Mouse (Mus musculus): ENCODE results near the gene Prpf3. TPM values are rescaled to one million over a fixed set of nuclear protein-coding genes. Genes with fewer than 3 reads are reported as not detected.

Prpf3 gene
- polyA plus RNA-seq (2014; fragmentation: Nextera tagmentation; extraction: Ambion mirVana) = 29.0 and 33.7 TPM in 2 replicates

- Histone ChIP-seq H3K4me3 (ENCODE audit: control insufficient read depth in 1 of 2, insufficient read depth in 1 of 2, low read depth in 1 of 2, low read length in 2 of 2) (peak within 1 kb of the TSS; percentile 78 to 82), H3K9me3 (ENCODE audit: control insufficient read depth, low read length) (no peaks in the 10 kb centered on the region), H3K27ac (replicated peaks in 1 of 2; ENCODE audit: control insufficient read depth in 1 of 2, insufficient read depth in 1 of 2, low read depth in 2 of 2, low read length in 2 of 2) (peak within 1 kb of the TSS; percentile 38 to 71), H3K9ac (ENCODE audit: low read length) (peak within 1 kb of the TSS; percentile 88), H3K36me3 (ENCODE audit: control insufficient read depth, insufficient read depth, low read length) (peaks cover 29% of the 10 kb centered on the region), H3K27me3 (ENCODE audit: control insufficient read depth, insufficient read depth, low read length) (no peaks in the 10 kb centered on the region), H3K4me1 (ENCODE audit: control insufficient read depth in 2 of 2, insufficient read depth in 2 of 2, low read length in 2 of 2) (peaks cover 0 to 17% of the 10 kb centered on the region in 2 experiments; a peak in 2 of 4 replicates), H3K4me2 (ENCODE audit: low read length) (peak within 1 kb of the TSS; percentile 78)
- 0% methylated on average over 56 of the region's 56 CpGs for WGBS
- ATAC-seq (ENCODE audit: insufficient number of reproducible peaks, insufficient read depth, low FRiP score, low read depth) = peak; percentile 96
Observed at GRCm38 (mm10) chr3:95855502-95856089, at the start of gene Prpf3. Gene Prpf3 (minus strand): TSS chr3:95855885.

GRCm38 (mm10) chr3:95904568-95904967 is 48.9 kb upstream of the Prpf3 start, which contains the start of gene Car14:
Gene Car14 (minus strand): TSS chr3:95904691.
- peak within 1 kb of the TSS; percentile 76 for H3K9ac ChIP-seq (ENCODE audit: low read length)
- H3K9me3 ChIP-seq (ENCODE audit: control insufficient read depth, low read length) = no peaks in the 10 kb centered on the region
- peaks cover 18 to 45% of the 10 kb centered on the region in 2 experiments for H3K4me1 ChIP-seq (ENCODE audit: control insufficient read depth in 2 of 2, insufficient read depth in 2 of 2, low read length in 2 of 2)
- H3K36me3 ChIP-seq (ENCODE audit: control insufficient read depth, insufficient read depth, low read length) = no peaks in the 10 kb centered on the region
- H3K27me3 ChIP-seq (ENCODE audit: control insufficient read depth, insufficient read depth, low read length) = no peaks in the 10 kb centered on the region
- peak within 1 kb of the TSS; percentile 46 to 47 for H3K4me3 ChIP-seq (ENCODE audit: control insufficient read depth in 1 of 2, insufficient read depth in 1 of 2, low read depth in 1 of 2, low read length in 2 of 2)
- peak within 1 kb of the TSS; percentile 81 to 84 for H3K27ac ChIP-seq (replicated peaks in 1 of 2; ENCODE audit: control insufficient read depth in 1 of 2, insufficient read depth in 1 of 2, low read depth in 2 of 2, low read length in 2 of 2)
- WGBS = under 1% methylated on average over 15 of the region's 15 CpGs
- peak within 1 kb of the TSS; percentile 93 for H3K4me2 ChIP-seq (ENCODE audit: low read length)
- peak; percentile 50 for ATAC-seq (ENCODE audit: insufficient number of reproducible peaks, insufficient read depth, low FRiP score, low read depth)

GRCm38 (mm10) chr3:95903753-95904502 is 48.2 kb upstream of the Prpf3 start:
- peak overlapping the region; percentile 76 for H3K9ac ChIP-seq (ENCODE audit: low read length)

GRCm38 (mm10) chr3:95902643-95903042 is 47.0 kb upstream of the Prpf3 start:
- Histone ChIP-seq H3K9me3 (ENCODE audit: control insufficient read depth, low read length) (no peaks in the 10 kb centered on the region), H3K4me3 (ENCODE audit: control insufficient read depth in 1 of 2, insufficient read depth in 1 of 2, low read depth in 1 of 2, low read length in 2 of 2) (0 out of 4 replicates have a peak overlapping the region, but pooled peaks have one; percentile 1 to 46), H3K4me1 (ENCODE audit: control insufficient read depth in 2 of 2, insufficient read depth in 2 of 2, low read length in 2 of 2) (peaks cover 18 to 45% of the 10 kb centered on the region in 2 experiments), H3K27ac (replicated peaks in 1 of 2; ENCODE audit: control insufficient read depth in 1 of 2, insufficient read depth in 1 of 2, low read depth in 2 of 2, low read length in 2 of 2) (peak overlapping the region; percentile 48 to 54; a peak in 3 of 4 replicates), H3K4me2 (ENCODE audit: low read length) (peak overlapping the region; percentile 93), H3K27me3 (ENCODE audit: control insufficient read depth, insufficient read depth, low read length) (no peaks in the 10 kb centered on the region), H3K36me3 (ENCODE audit: control insufficient read depth, insufficient read depth, low read length) (peaks cover 13% of the 10 kb centered on the region), H3K9ac (ENCODE audit: low read length) (peak overlapping the region; percentile 76; the same call in 1 of the 2 replicates)
- no peak for ATAC-seq (ENCODE audit: insufficient number of reproducible peaks, insufficient read depth, low FRiP score, low read depth)
- WGBS = 34% methylated on average over 6 of the region's 6 CpGs

More at GRCm38 (mm10) chr3:95903753-95904502, 48.2 kb upstream of the Prpf3 start:
- Histone ChIP-seq H3K9me3 (ENCODE audit: control insufficient read depth, low read length) (no peaks in the 10 kb centered on the region), H3K27me3 (ENCODE audit: control insufficient read depth, insufficient read depth, low read length) (no peaks in the 10 kb centered on the region), H3K4me1 (ENCODE audit: control insufficient read depth in 2 of 2, insufficient read depth in 2 of 2, low read length in 2 of 2) (peaks cover 18 to 45% of the 10 kb centered on the region in 2 experiments), H3K4me2 (ENCODE audit: low read length) (peak overlapping the region; percentile 93), H3K27ac (replicated peaks in 1 of 2; ENCODE audit: control insufficient read depth in 1 of 2, insufficient read depth in 1 of 2, low read depth in 2 of 2, low read length in 2 of 2) (peak overlapping the region; percentile 81 to 84), H3K36me3 (ENCODE audit: control insufficient read depth, insufficient read depth, low read length) (peaks cover under 1% of the 10 kb centered on the region; the same call in 1 of the 2 replicates), H3K4me3 (ENCODE audit: control insufficient read depth in 1 of 2, insufficient read depth in 1 of 2, low read depth in 1 of 2, low read length in 2 of 2) (peak overlapping the region; percentile 46 to 47)
- ATAC-seq (ENCODE audit: insufficient number of reproducible peaks, insufficient read depth, low FRiP score, low read depth) = no peak
- WGBS = 5% methylated on average over 15 of the region's 15 CpGs

GRCm38 (mm10) chr3:95902373-95902625 is 46.6 kb upstream of the Prpf3 start:
- peak overlapping the region; percentile 76 for H3K9ac ChIP-seq (ENCODE audit: low read length)
- no peaks in the 10 kb centered on the region for H3K27me3 ChIP-seq (ENCODE audit: control insufficient read depth, insufficient read depth, low read length)
- H3K27ac ChIP-seq (replicated peaks in 1 of 2; ENCODE audit: control insufficient read depth in 1 of 2, insufficient read depth in 1 of 2, low read depth in 2 of 2, low read length in 2 of 2) = peak overlapping the region; percentile 48 to 54; a peak in 3 of 4 replicates
- ATAC-seq (ENCODE audit: insufficient number of reproducible peaks, insufficient read depth, low FRiP score, low read depth) = no peak
- H3K36me3 ChIP-seq (ENCODE audit: control insufficient read depth, insufficient read depth, low read length) = peaks cover 16% of the 10 kb centered on the region
- H3K4me1 ChIP-seq (ENCODE audit: control insufficient read depth in 2 of 2, insufficient read depth in 2 of 2, low read length in 2 of 2) = peaks cover 18 to 45% of the 10 kb centered on the region in 2 experiments
- peak overlapping the region; percentile 93 for H3K4me2 ChIP-seq (ENCODE audit: low read length)
- H3K4me3 ChIP-seq (ENCODE audit: control insufficient read depth in 1 of 2, insufficient read depth in 1 of 2, low read depth in 1 of 2, low read length in 2 of 2) = 0 out of 4 replicates have a peak overlapping the region, but pooled peaks of 1 of the 2 experiments have one; percentile 1
- H3K9me3 ChIP-seq (ENCODE audit: control insufficient read depth, low read length) = no peaks in the 10 kb centered on the region

GRCm38 (mm10) chr3:95901616-95902372 is 46.1 kb upstream of the Prpf3 start:
- Histone ChIP-seq H3K27me3 (ENCODE audit: control insufficient read depth, insufficient read depth, low read length) (no peaks in the 10 kb centered on the region), H3K4me3 (ENCODE audit: control insufficient read depth in 1 of 2, insufficient read depth in 1 of 2, low read depth in 1 of 2, low read length in 2 of 2) (no peak overlapping the region), H3K4me2 (ENCODE audit: low read length) (peak overlapping the region; percentile 93), H3K9ac (ENCODE audit: low read length) (peak overlapping the region; percentile 76), H3K4me1 (ENCODE audit: control insufficient read depth in 2 of 2, insufficient read depth in 2 of 2, low read length in 2 of 2) (peaks cover 18 to 45% of the 10 kb centered on the region in 2 experiments), H3K36me3 (ENCODE audit: control insufficient read depth, insufficient read depth, low read length) (peaks cover 17% of the 10 kb centered on the region), H3K9me3 (ENCODE audit: control insufficient read depth, low read length) (no peaks in the 10 kb centered on the region), H3K27ac (replicated peaks in 1 of 2; ENCODE audit: control insufficient read depth in 1 of 2, insufficient read depth in 1 of 2, low read depth in 2 of 2, low read length in 2 of 2) (peak overlapping the region; percentile 48 to 54)
- no peak for ATAC-seq (ENCODE audit: insufficient number of reproducible peaks, insufficient read depth, low FRiP score, low read depth)
- 55% methylated on average over 9 of the region's 9 CpGs for WGBS

GRCm38 (mm10) chr3:95899800-95900524 is 44.3 kb upstream of the Prpf3 start:
- Histone ChIP-seq H3K4me3 (ENCODE audit: control insufficient read depth in 1 of 2, insufficient read depth in 1 of 2, low read depth in 1 of 2, low read length in 2 of 2) (no peak overlapping the region), H3K4me2 (ENCODE audit: low read length) (no peak overlapping the region), H3K27ac (replicated peaks in 1 of 2; ENCODE audit: control insufficient read depth in 1 of 2, insufficient read depth in 1 of 2, low read depth in 2 of 2, low read length in 2 of 2) (no peak overlapping the region), H3K9me3 (ENCODE audit: control insufficient read depth, low read length) (no peaks in the 10 kb centered on the region), H3K27me3 (ENCODE audit: control insufficient read depth, insufficient read depth, low read length) (no peaks in the 10 kb centered on the region), H3K9ac (ENCODE audit: low read length) (no peak overlapping the region), H3K4me1 (ENCODE audit: control insufficient read depth in 2 of 2, insufficient read depth in 2 of 2, low read length in 2 of 2) (peaks cover 14 to 37% of the 10 kb centered on the region in 2 experiments), H3K36me3 (ENCODE audit: control insufficient read depth, insufficient read depth, low read length) (peaks cover 25% of the 10 kb centered on the region)
- WGBS = 75% methylated on average over 13 of the region's 13 CpGs
- ATAC-seq (ENCODE audit: insufficient number of reproducible peaks, insufficient read depth, low FRiP score, low read depth) = no peak

Data from heart, embryonic 14.5 days (tissue).